Mouse (Mus musculus): ENCODE measurements around the gene Arhgef3. TPM values are rescaled to one million over a fixed set of nuclear protein-coding genes. Genes with fewer than 3 reads are reported as not detected.

Arhgef3 gene
- total and polyA plus RNA-seq, 2 experiments from 2014 or later: 16.8 to 19.8 TPM

- 90% methylated on average over 4 of the region's 4 CpGs for WGBS
- no peak for DNase-seq (ENCODE audit: low spot score)
These were observed 332.3 kb downstream of the Arhgef3 start for GRCm38 (mm10) chr14:27446963-27447362.

More at GRCm38 (mm10) chr14:27446963-27447362, 332.3 kb downstream of the Arhgef3 start:
- no peak overlapping the region for H3K4me3 ChIP-seq (ENCODE audit: low read length)
- no peaks in the 10 kb centered on the region for H3K27me3 ChIP-seq (ENCODE audit: insufficient read depth, low read length)
- H3K9ac ChIP-seq (replicated peaks; ENCODE audit: low read length): no peak overlapping the region
- H3K27ac ChIP-seq: no peak overlapping the region
- H3K4me2 ChIP-seq (ENCODE audit: low read depth, low read length): no peak overlapping the region
- peaks cover 9% of the 10 kb centered on the region for H3K36me3 ChIP-seq (ENCODE audit: insufficient read depth, low read length)
- ATAC-seq: no peak
- no peaks in the 10 kb centered on the region for H3K9me3 ChIP-seq (ENCODE audit: low read length)
- no peak for TF ChIP-seq CTCF (IDR thresholded peaks at IDR 0.05; ENCODE audit: low read depth)
- no peaks in the 10 kb centered on the region for H3K4me1 ChIP-seq (ENCODE audit: insufficient read depth, low read length)

Small RNA genes within 50 kb of the gene (microRNA-seq; reads per million reads assigned to microRNA genes)
- 0 reads per million in 2 experiments for gene Gm23633

Other genes with a start within 250 kb of the Arhgef3 start
- not detected in 2 replicates for gene Asb14, start 220.3 kb upstream of the Arhgef3 start, total RNA-seq (2014; rRNA removed)
- gene Asb14, start 220.3 kb upstream of the Arhgef3 start, polyA plus RNA-seq (2015; fragmentation: Nextera tagmentation; extraction: Ambion mirVana): 0.13 and 0.29 TPM in 2 replicates
- gene Appl1, start 143.7 kb upstream of the Arhgef3 start, total RNA-seq (2014; rRNA removed): 33.0 and 35.1 TPM in 2 replicates
- 64.0 and 64.7 TPM in 2 replicates for gene Appl1, start 143.7 kb upstream of the Arhgef3 start, polyA plus RNA-seq (2015; fragmentation: Nextera tagmentation; extraction: Ambion mirVana)
- gene Hesx1, start 120.5 kb upstream of the Arhgef3 start, total RNA-seq (2014; rRNA removed): 0.25 TPM in 1 of 2 replicates, not detected in the other
- gene Hesx1, start 120.5 kb upstream of the Arhgef3 start, polyA plus RNA-seq (2015; fragmentation: Nextera tagmentation; extraction: Ambion mirVana): 0.19 and 0.59 TPM in 2 replicates
- 10.6 and 16.1 TPM in 2 replicates for gene Il17rd, start 76.0 kb upstream of the Arhgef3 start, total RNA-seq (2014; rRNA removed)
- gene Il17rd, start 76.0 kb upstream of the Arhgef3 start, polyA plus RNA-seq (2015; fragmentation: Nextera tagmentation; extraction: Ambion mirVana): 2.8 and 3.1 TPM in 2 replicates

Data from hindbrain, postnatal 0 days (tissue).